Mouse (Mus musculus) olfactory bulb, adult 2 months (tissue): ENCODE data around the gene Gm44502.

ENCODE experiments used
- CTCF ChIP-seq: fragments of 200-500 bp; IDR thresholded peaks from 2 replicates; pipeline ENCODE4 v1.5.1; 2012; ENCODE audit warnings: low read depth, mild to moderate bottlenecking, low read length, moderate library complexity; ENCODE audit not compliant: insufficient read depth
- POLR2A ChIP-seq: fragments of 200-500 bp; IDR thresholded peaks from 2 replicates; pipeline ENCODE4 v1.6.1; 2012; ENCODE audit warnings: mild to moderate bottlenecking, low read depth, low read length, moderate library complexity; ENCODE audit not compliant: insufficient read depth

DNA sequence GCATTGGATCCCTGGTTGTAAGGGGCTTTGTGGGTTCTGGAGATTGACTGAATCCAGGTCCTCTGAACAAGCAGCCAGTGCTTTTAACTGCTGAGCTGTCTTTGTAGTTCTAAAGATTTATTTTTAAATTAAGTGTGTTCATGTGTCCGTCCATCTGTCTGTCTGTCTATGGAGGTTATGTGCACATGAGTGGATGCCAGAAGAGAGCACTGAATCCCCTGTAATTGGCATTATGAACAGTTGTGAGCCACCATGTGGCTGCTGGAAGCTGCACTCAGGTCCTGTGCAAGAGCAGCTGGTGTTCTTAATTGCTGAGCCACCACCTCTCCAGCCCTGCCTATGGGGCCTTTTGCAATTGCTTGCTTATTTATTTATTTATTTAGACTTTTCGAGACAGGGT is 31.4 kb downstream of the Gm44502 start:
- no peak for TF ChIP-seq CTCF
- no peak for TF ChIP-seq POLR2A
